Mouse (Mus musculus) liver, adult 2 months (tissue): ENCODE data around the gene Slc22a17.

ENCODE experiments used
- CTCF ChIP-seq: fragments of 200-500 bp; IDR thresholded peaks from 2 replicates; pipeline ENCODE4 v1.5.1; 2011; ENCODE audit warnings: low read depth, low read length, control low read depth
- POLR2A ChIP-seq: fragments of 200-500 bp; IDR thresholded peaks from 2 replicates; pipeline ENCODE4 v1.6.1; 2011; ENCODE audit warnings: low read length, control low read depth; ENCODE audit not compliant: insufficient read depth; ENCODE audit errors: extremely low read depth

GRCm38 (mm10) chr14:54943971-54944370 lies 31.0 kb upstream of the Slc22a17 start:
- TF ChIP-seq POLR2A = no peak
- TF ChIP-seq CTCF = no peak
